Mouse (Mus musculus): ENCODE results near the gene Ccdc85a. TPM values are rescaled to one million over a fixed set of nuclear protein-coding genes. Genes with fewer than 3 reads are reported as not detected.

The Ccdc85a gene
- 0.03 TPM in 1 of 2 replicates, not detected in the other for polyA plus RNA-seq (2012; ENCODE audit: insufficient read depth, low replicate concordance)

GRCm38 (mm10) chr11:28583911-28584434 lies at the start of gene Ccdc85a:
TSS of gene Ccdc85a (minus strand) at chr11:28584324.
- Histone ChIP-seq H3K9me3 (peaks cover 3% of the 10 kb centered on the region; the same call in 1 of the 2 replicates), H3K27me3 (replicated peaks) (peaks cover 32% of the 10 kb centered on the region), H3K4me1 (peaks cover 13% of the 10 kb centered on the region), H3K36me3 (replicated peaks; ENCODE audit: low read length) (no peaks in the 10 kb centered on the region), H3K4me3 (replicated peaks) (peak within 1 kb of the TSS; percentile 79)
- TF ChIP-seq FLI1 (IDR thresholded peaks at IDR 0.05; ENCODE audit: low read length) (no peak), GATA1 (IDR thresholded peaks at IDR 0.05; ENCODE audit: borderline replicate concordance, low read length) (no peak)

- TF ChIP-seq GATA1 (IDR thresholded peaks at IDR 0.05; ENCODE audit: borderline replicate concordance, low read length): no peak
- TF ChIP-seq FLI1 (IDR thresholded peaks at IDR 0.05; ENCODE audit: low read length): no peak
- H3K4me3 ChIP-seq (replicated peaks): no peak overlapping the region
- H3K36me3 ChIP-seq (replicated peaks; ENCODE audit: low read length): no peaks in the 10 kb centered on the region
- no peaks in the 10 kb centered on the region for H3K27me3 ChIP-seq (replicated peaks)
- H3K9me3 ChIP-seq: no peaks in the 10 kb centered on the region; the same call in 1 of the 2 replicates
- H3K4me1 ChIP-seq: no peaks in the 10 kb centered on the region
Measured at GRCm38 (mm10) chr11:28633571-28634125, 49.5 kb upstream of the Ccdc85a start.

GRCm38 (mm10) chr11:28633093-28633492 lies 49.0 kb upstream of the Ccdc85a start:
- no peaks in the 10 kb centered on the region for H3K4me1 ChIP-seq
- TF ChIP-seq GATA1 (IDR thresholded peaks at IDR 0.05; ENCODE audit: borderline replicate concordance, low read length): no peak
- H3K36me3 ChIP-seq (replicated peaks; ENCODE audit: low read length): no peaks in the 10 kb centered on the region
- no peaks in the 10 kb centered on the region for H3K27me3 ChIP-seq (replicated peaks)
- no peak overlapping the region for H3K4me3 ChIP-seq (replicated peaks)
- no peaks in the 10 kb centered on the region; the same call in 1 of the 2 replicates for H3K9me3 ChIP-seq

GRCm38 (mm10) chr11:28630771-28631170 lies 46.6 kb upstream of the Ccdc85a start:
- H3K36me3 ChIP-seq (replicated peaks; ENCODE audit: low read length): no peaks in the 10 kb centered on the region
- H3K4me1 ChIP-seq: no peaks in the 10 kb centered on the region
- TF ChIP-seq FLI1 (IDR thresholded peaks at IDR 0.05; ENCODE audit: low read length) (no peak), GATA1 (IDR thresholded peaks at IDR 0.05; ENCODE audit: borderline replicate concordance, low read length) (no peak)
- H3K27me3 ChIP-seq (replicated peaks): no peaks in the 10 kb centered on the region
- no peaks in the 10 kb centered on the region; the same call in 1 of the 2 replicates for H3K9me3 ChIP-seq
- H3K4me3 ChIP-seq (replicated peaks): no peak overlapping the region

- Histone ChIP-seq H3K4me1 (no peaks in the 10 kb centered on the region), H3K9me3 (no peaks in the 10 kb centered on the region), H3K27me3 (replicated peaks) (no peaks in the 10 kb centered on the region), H3K36me3 (replicated peaks; ENCODE audit: low read length) (no peaks in the 10 kb centered on the region), H3K4me3 (replicated peaks) (no peak overlapping the region)
- TF ChIP-seq GATA1 (IDR thresholded peaks at IDR 0.05; ENCODE audit: borderline replicate concordance, low read length): no peak
Measured at GRCm38 (mm10) chr11:28610781-28611491, 26.8 kb upstream of the Ccdc85a start.

GRCm38 (mm10) chr11:28583138-28583910 lies 800 bp downstream of the Ccdc85a start:
- Histone ChIP-seq H3K9me3 (peaks cover 3% of the 10 kb centered on the region; the same call in 1 of the 2 replicates), H3K36me3 (replicated peaks; ENCODE audit: low read length) (no peaks in the 10 kb centered on the region), H3K27me3 (replicated peaks) (peaks cover 32% of the 10 kb centered on the region), H3K4me1 (peaks cover 13% of the 10 kb centered on the region), H3K4me3 (replicated peaks) (peak overlapping the region; percentile 79)
- TF ChIP-seq GATA1 (IDR thresholded peaks at IDR 0.05; ENCODE audit: borderline replicate concordance, low read length) (no peak), FLI1 (IDR thresholded peaks at IDR 0.05; ENCODE audit: low read length) (no peak)

- H3K9me3 ChIP-seq: peaks cover 3% of the 10 kb centered on the region; the same call in 1 of the 2 replicates
- no peak for TF ChIP-seq GATA1 (IDR thresholded peaks at IDR 0.05; ENCODE audit: borderline replicate concordance, low read length)
- no peak for TF ChIP-seq FLI1 (IDR thresholded peaks at IDR 0.05; ENCODE audit: low read length)
- no peaks in the 10 kb centered on the region for H3K36me3 ChIP-seq (replicated peaks; ENCODE audit: low read length)
- H3K27me3 ChIP-seq (replicated peaks): peaks cover 32% of the 10 kb centered on the region
- H3K4me1 ChIP-seq: peaks cover 13% of the 10 kb centered on the region
- H3K4me3 ChIP-seq (replicated peaks): no peak overlapping the region
Measured at GRCm38 (mm10) chr11:28582218-28582617, 1.9 kb downstream of the Ccdc85a start.

GRCm38 (mm10) chr11:28572423-28572822 lies 11.7 kb downstream of the Ccdc85a start:
- Histone ChIP-seq H3K9me3 (peaks cover 9% of the 10 kb centered on the region; the same call in 1 of the 2 replicates), H3K4me3 (replicated peaks) (no peak overlapping the region), H3K27me3 (replicated peaks) (peaks cover 1% of the 10 kb centered on the region), H3K4me1 (no peaks in the 10 kb centered on the region), H3K36me3 (replicated peaks; ENCODE audit: low read length) (no peaks in the 10 kb centered on the region)
- no peak for TF ChIP-seq GATA1 (IDR thresholded peaks at IDR 0.05; ENCODE audit: borderline replicate concordance, low read length)
- TF ChIP-seq FLI1 (IDR thresholded peaks at IDR 0.05; ENCODE audit: low read length): no peak

- no peaks in the 10 kb centered on the region for H3K9me3 ChIP-seq
- TF ChIP-seq GATA1 (IDR thresholded peaks at IDR 0.05; ENCODE audit: borderline replicate concordance, low read length): no peak
- TF ChIP-seq FLI1 (IDR thresholded peaks at IDR 0.05; ENCODE audit: low read length): no peak
- H3K4me3 ChIP-seq (replicated peaks): no peak overlapping the region
- no peaks in the 10 kb centered on the region for H3K27me3 ChIP-seq (replicated peaks)
- no peaks in the 10 kb centered on the region for H3K4me1 ChIP-seq
- H3K36me3 ChIP-seq (replicated peaks; ENCODE audit: low read length): no peaks in the 10 kb centered on the region
Measured at GRCm38 (mm10) chr11:28556420-28556819, 27.7 kb downstream of the Ccdc85a start.
